Mouse (Mus musculus) myocyte (in vitro differentiated cells): ENCODE measurements around the gene Hoxc4.

Experiments
- CEBPB ChIP-seq: IDR thresholded peaks from 2 replicates; pipeline ENCODE4 v1.6.1; 2011; ENCODE audit warnings: mild to moderate bottlenecking, moderate library complexity; ENCODE audit not compliant: poor library complexity, insufficient read depth, severe bottlenecking
- E2F4 ChIP-seq: IDR thresholded peaks from one replicate; pipeline ENCODE4 v1.6.1; 2011; ENCODE audit warnings: mild to moderate bottlenecking, control low read depth, moderate library complexity; ENCODE audit not compliant: insufficient read depth
- MAX ChIP-seq: IDR thresholded peaks from one replicate; pipeline ENCODE4 v1.6.1; 2011; ENCODE audit warnings: low read depth, mild to moderate bottlenecking, control low read depth
- MYOG ChIP-seq, 3 experiments: IDR thresholded peaks; one replicate each; pipeline ENCODE4 v1.6.1; 2011; ENCODE audit warnings: control low read depth in 2 of 3, low read depth in 2 of 3, mild to moderate bottlenecking in 2 of 3; ENCODE audit not compliant: insufficient read length in 2 of 3, control insufficient read depth in 1 of 3, insufficient read depth in 1 of 3
- POLR2A ChIP-seq: IDR thresholded peaks from one replicate; pipeline ENCODE4 v1.6.1; 2011; ENCODE audit warnings: low read depth, mild to moderate bottlenecking, control low read depth, moderate library complexity; ENCODE audit not compliant: insufficient read length
- POLR2AphosphoS2 ChIP-seq: IDR thresholded peaks from one replicate; pipeline ENCODE4 v1.6.1; 2011; ENCODE audit warnings: low read depth, control low read depth; ENCODE audit not compliant: insufficient read length
- TCF12 ChIP-seq: IDR thresholded peaks from one replicate; pipeline ENCODE4 v1.6.1; 2011; ENCODE audit warnings: mild to moderate bottlenecking, control low read depth; ENCODE audit not compliant: poor library complexity, insufficient read depth, severe bottlenecking
- USF1 ChIP-seq: IDR thresholded peaks from one replicate; pipeline ENCODE4 v1.6.1; 2011; ENCODE audit warnings: low read depth, mild to moderate bottlenecking, control low read depth, moderate library complexity

GRCm38 (mm10) chr15:102981379-102982288 is 37.1 kb upstream of the Hoxc4 start:
- peak; percentile 71 for TF ChIP-seq POLR2A
- no peak for TF ChIP-seq TCF12
- TF ChIP-seq MYOG (IDR thresholded peaks at IDR 0.05; ENCODE audit: control insufficient read depth in 1 of 3, insufficient read depth in 1 of 3, insufficient read length in 2 of 3, low read depth in 2 of 3), result no peak
- no peak for TF ChIP-seq E2F4
- TF ChIP-seq MAX, result no peak
- peak; percentile 100 for TF ChIP-seq USF1
- peak; percentile 81 for TF ChIP-seq POLR2AphosphoS2
- no peak for TF ChIP-seq CEBPB
